Mouse (Mus musculus): ENCODE measurements around the gene Myo1e. TPM values are rescaled to one million over a fixed set of nuclear protein-coding genes. Genes with fewer than 3 reads are reported as not detected.

Myo1e gene
- polyA plus RNA-seq, 1 experiment from 2014 or later = 18.4 TPM

GRCm38 (mm10) chr9:70351570-70352277 lies 144.6 kb downstream of the Myo1e start:
- Histone ChIP-seq H3K4me2 (replicated peaks) (no peak overlapping the region), H3K27ac (no peak overlapping the region), H3K4me3 (replicated peaks) (no peak overlapping the region), H3K36me3 (0 out of 2 replicates have a peak, but pooled peaks cover 5% of the 10 kb centered on the region), H3K27me3 (replicated peaks) (no peaks in the 10 kb centered on the region), H3K4me1 (replicated peaks) (no peaks in the 10 kb centered on the region), H3K9me3 (no peaks in the 10 kb centered on the region), H3K9ac (no peak overlapping the region)
- 50% methylated on average over 8 of the region's 8 CpGs for WGBS
- no peak for ATAC-seq

- Histone ChIP-seq H3K27me3 (replicated peaks) (no peaks in the 10 kb centered on the region), H3K4me3 (replicated peaks) (no peak overlapping the region), H3K9ac (no peak overlapping the region), H3K4me1 (replicated peaks) (no peaks in the 10 kb centered on the region), H3K27ac (no peak overlapping the region), H3K9me3 (no peaks in the 10 kb centered on the region), H3K4me2 (replicated peaks) (no peak overlapping the region), H3K36me3 (0 out of 2 replicates have a peak, but pooled peaks cover 6% of the 10 kb centered on the region)
- 76% methylated on average over 8 of the region's 8 CpGs for WGBS
- no peak for ATAC-seq
Measured at GRCm38 (mm10) chr9:70356254-70356653, 149.1 kb downstream of the Myo1e start.

GRCm38 (mm10) chr9:70359402-70360131 lies 152.4 kb downstream of the Myo1e start:
- Histone ChIP-seq H3K9me3 (no peaks in the 10 kb centered on the region), H3K36me3 (0 out of 2 replicates have a peak, but pooled peaks cover 9% of the 10 kb centered on the region), H3K4me2 (replicated peaks) (no peak overlapping the region), H3K4me1 (replicated peaks) (no peaks in the 10 kb centered on the region), H3K27me3 (replicated peaks) (no peaks in the 10 kb centered on the region), H3K9ac (no peak overlapping the region), H3K4me3 (replicated peaks) (no peak overlapping the region), H3K27ac (no peak overlapping the region)
- ATAC-seq = no peak
- 96% methylated on average over 2 of the region's 2 CpGs for WGBS

- Histone ChIP-seq H3K4me2 (replicated peaks) (no peak overlapping the region), H3K4me3 (replicated peaks) (no peak overlapping the region), H3K27me3 (replicated peaks) (no peaks in the 10 kb centered on the region), H3K9me3 (no peaks in the 10 kb centered on the region), H3K4me1 (replicated peaks) (no peaks in the 10 kb centered on the region), H3K36me3 (peaks cover 12% of the 10 kb centered on the region), H3K27ac (no peak overlapping the region), H3K9ac (no peak overlapping the region)
- ATAC-seq = no peak
- WGBS = 96% methylated on average over 8 of the region's 8 CpGs
Measured at GRCm38 (mm10) chr9:70364741-70365140, 157.6 kb downstream of the Myo1e start.

- Histone ChIP-seq H3K4me2 (replicated peaks) (no peak overlapping the region), H3K9me3 (no peaks in the 10 kb centered on the region), H3K27me3 (replicated peaks) (no peaks in the 10 kb centered on the region), H3K36me3 (peaks cover 10% of the 10 kb centered on the region), H3K4me3 (replicated peaks) (no peak overlapping the region), H3K4me1 (replicated peaks) (no peaks in the 10 kb centered on the region), H3K9ac (no peak overlapping the region), H3K27ac (no peak overlapping the region)
- no peak for ATAC-seq
- 82% methylated on average over 2 of the region's 2 CpGs for WGBS
Measured at GRCm38 (mm10) chr9:70365915-70366314, 158.8 kb downstream of the Myo1e start.

GRCm38 (mm10) chr9:70366898-70367297 lies 159.7 kb downstream of the Myo1e start:
- no peak for ATAC-seq
- Histone ChIP-seq H3K4me3 (replicated peaks) (no peak overlapping the region), H3K4me2 (replicated peaks) (no peak overlapping the region), H3K27ac (no peak overlapping the region), H3K9ac (no peak overlapping the region), H3K36me3 (peaks cover 10% of the 10 kb centered on the region), H3K4me1 (replicated peaks) (no peaks in the 10 kb centered on the region), H3K27me3 (replicated peaks) (no peaks in the 10 kb centered on the region), H3K9me3 (no peaks in the 10 kb centered on the region)
- WGBS = 88% methylated on average over 6 of the region's 6 CpGs

GRCm38 (mm10) chr9:70371638-70372037 lies 164.5 kb downstream of the Myo1e start:
- no peak for ATAC-seq
- H3K27ac ChIP-seq = no peak overlapping the region
- H3K4me3 ChIP-seq (replicated peaks) = no peak overlapping the region
- no peaks in the 10 kb centered on the region for H3K27me3 ChIP-seq (replicated peaks)
- H3K9me3 ChIP-seq = no peaks in the 10 kb centered on the region
- H3K4me1 ChIP-seq (replicated peaks) = no peaks in the 10 kb centered on the region
- H3K9ac ChIP-seq = no peak overlapping the region
- peaks cover 10% of the 10 kb centered on the region for H3K36me3 ChIP-seq
- H3K4me2 ChIP-seq (replicated peaks) = no peak overlapping the region
- WGBS = 83% methylated on average over 5 of the region's 5 CpGs

- no peaks in the 10 kb centered on the region for H3K27me3 ChIP-seq (replicated peaks)
- no peak overlapping the region for H3K9ac ChIP-seq
- H3K36me3 ChIP-seq = peaks cover 11% of the 10 kb centered on the region; the same call in 1 of the 2 replicates
- H3K4me1 ChIP-seq (replicated peaks) = no peaks in the 10 kb centered on the region
- H3K9me3 ChIP-seq = no peaks in the 10 kb centered on the region
- H3K27ac ChIP-seq = no peak overlapping the region
- H3K4me3 ChIP-seq (replicated peaks) = no peak overlapping the region
- 87% methylated on average over 7 of the region's 7 CpGs for WGBS
- ATAC-seq = no peak
- H3K4me2 ChIP-seq (replicated peaks) = no peak overlapping the region
Measured at GRCm38 (mm10) chr9:70379502-70380467, 172.6 kb downstream of the Myo1e start.

- 77% methylated on average over 12 of the region's 12 CpGs for WGBS
- peaks cover 10% of the 10 kb centered on the region; the same call in 1 of the 2 replicates for H3K36me3 ChIP-seq
- no peaks in the 10 kb centered on the region for H3K27me3 ChIP-seq (replicated peaks)
- no peak overlapping the region for H3K9ac ChIP-seq
- no peak for ATAC-seq
- H3K27ac ChIP-seq = no peak overlapping the region
- no peaks in the 10 kb centered on the region for H3K4me1 ChIP-seq (replicated peaks)
- H3K9me3 ChIP-seq = no peaks in the 10 kb centered on the region
- no peak overlapping the region for H3K4me2 ChIP-seq (replicated peaks)
- H3K4me3 ChIP-seq (replicated peaks) = no peak overlapping the region
Measured at GRCm38 (mm10) chr9:70382091-70382490, 174.9 kb downstream of the Myo1e start.

- Histone ChIP-seq H3K4me3 (replicated peaks) (no peak overlapping the region), H3K4me1 (replicated peaks) (no peaks in the 10 kb centered on the region), H3K9ac (no peak overlapping the region), H3K27me3 (replicated peaks) (no peaks in the 10 kb centered on the region), H3K4me2 (replicated peaks) (no peak overlapping the region), H3K36me3 (peaks cover 5% of the 10 kb centered on the region; the same call in 1 of the 2 replicates), H3K27ac (no peak overlapping the region), H3K9me3 (no peaks in the 10 kb centered on the region)
- no peak for ATAC-seq
- WGBS = 71% methylated on average over 10 of the region's 10 CpGs
Measured at GRCm38 (mm10) chr9:70383750-70384149, 176.6 kb downstream of the Myo1e start.

GRCm38 (mm10) chr9:70384494-70384893 lies 177.3 kb downstream of the Myo1e start:
- Histone ChIP-seq H3K27me3 (replicated peaks) (no peaks in the 10 kb centered on the region), H3K4me1 (replicated peaks) (no peaks in the 10 kb centered on the region), H3K36me3 (0 out of 2 replicates have a peak, but pooled peaks cover 3% of the 10 kb centered on the region), H3K27ac (no peak overlapping the region), H3K4me3 (replicated peaks) (no peak overlapping the region), H3K9ac (no peak overlapping the region), H3K4me2 (replicated peaks) (no peak overlapping the region), H3K9me3 (no peaks in the 10 kb centered on the region)
- 90% methylated on average over 4 of the region's 4 CpGs for WGBS
- no peak for ATAC-seq
